Mouse (Mus musculus): ENCODE measurements around the gene Polr2e.

The Polr2e gene

DNA sequence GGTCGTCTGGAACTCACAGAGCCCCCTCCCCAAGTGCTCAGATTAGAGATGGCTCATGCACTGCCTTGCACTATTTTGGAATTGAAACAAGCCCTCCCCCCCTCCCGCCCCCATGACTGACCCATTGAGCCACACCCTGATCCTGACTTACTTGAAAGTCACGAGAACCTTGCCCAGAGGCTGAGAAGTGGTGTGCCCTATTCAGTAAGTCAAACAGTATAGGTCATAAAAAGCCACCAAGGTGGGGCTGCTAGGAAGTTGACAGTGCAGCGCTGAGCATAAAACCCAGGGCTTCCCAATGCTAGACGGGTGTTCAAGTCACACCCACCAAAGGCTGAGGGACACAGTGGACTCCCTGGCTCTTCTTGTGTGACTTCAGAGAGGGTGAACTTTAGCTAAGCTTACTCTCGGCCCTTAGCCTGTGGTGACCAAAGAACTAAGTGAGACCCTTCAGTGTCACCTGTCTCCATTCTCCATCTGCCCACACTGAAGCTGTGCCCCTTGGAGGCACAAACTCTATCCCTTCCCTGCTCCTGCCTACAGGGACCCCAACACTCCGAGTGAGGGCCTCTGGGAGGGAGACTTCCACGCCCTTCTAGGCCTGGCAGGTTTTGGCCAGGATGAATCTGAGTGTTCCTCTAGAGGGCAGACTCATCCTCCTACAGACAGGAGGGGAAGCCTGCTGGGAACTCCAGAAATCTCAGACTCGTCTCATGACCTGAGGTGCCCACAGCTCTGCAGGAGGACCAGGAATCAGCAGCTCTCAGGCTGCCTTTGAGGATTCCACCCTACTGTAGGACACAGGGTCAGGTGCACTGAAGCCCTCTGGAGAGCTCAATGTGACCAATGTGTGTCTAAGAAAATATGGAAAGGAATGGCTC, 5.8 kb downstream of the Polr2e start:
- DNase-seq (ENCODE audit: low spot score) = no peak

DNA sequence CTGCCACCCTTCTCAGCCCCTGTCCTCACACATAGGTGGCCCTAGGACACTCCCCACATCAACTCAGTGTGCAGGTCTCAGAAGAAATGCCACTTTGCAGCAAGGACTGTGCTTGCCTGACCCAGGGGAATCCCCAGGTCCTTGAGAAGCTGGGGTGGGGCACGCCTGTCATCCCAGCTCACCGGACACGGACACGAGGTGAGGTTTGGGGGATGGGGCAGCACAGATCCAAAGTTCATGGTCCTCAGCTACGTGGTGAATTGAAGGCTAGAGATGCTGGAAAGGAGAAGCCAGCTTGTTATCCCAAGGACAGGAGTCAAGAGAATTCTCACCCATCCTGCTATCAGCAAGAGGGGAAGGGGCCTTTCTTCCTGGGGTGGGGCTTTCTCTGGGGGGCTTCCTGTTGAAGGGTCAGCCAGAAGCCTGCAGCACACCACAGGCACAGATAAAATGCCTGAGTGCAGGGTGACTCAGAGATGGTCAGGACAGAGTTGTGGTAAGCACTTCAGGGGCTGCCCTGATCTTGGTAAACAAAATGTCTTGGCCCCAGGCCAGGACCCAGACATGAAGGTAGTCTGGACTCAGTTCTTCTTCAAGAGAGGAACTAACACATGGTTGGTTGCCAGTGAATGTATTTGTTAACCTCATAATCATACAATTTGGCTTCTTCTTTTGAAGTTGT, 6.7 kb downstream of the Polr2e start:
- DNase-seq (ENCODE audit: low spot score) = no peak

DNA sequence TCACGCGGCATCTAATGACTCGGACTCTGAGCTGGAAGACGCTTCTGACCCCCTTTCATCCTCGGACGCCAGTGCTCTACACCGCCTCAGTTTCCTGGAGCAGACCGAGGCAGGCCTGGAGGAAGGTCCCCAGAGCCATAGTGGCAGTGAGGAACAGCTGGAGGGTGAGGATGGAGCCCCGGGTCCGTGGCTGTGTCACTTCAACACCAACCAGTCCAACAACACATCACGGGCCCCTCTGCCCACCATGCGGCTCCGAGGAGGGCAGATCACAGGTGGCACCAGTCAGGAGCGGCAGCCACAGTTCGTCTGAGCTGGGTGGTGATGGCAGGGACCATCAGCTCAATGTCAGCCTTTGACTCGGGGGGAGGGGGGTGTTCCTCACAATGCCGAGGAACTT, 8.9 kb downstream of the Polr2e start:
- DNase-seq (ENCODE audit: low spot score) = no peak

DNA sequence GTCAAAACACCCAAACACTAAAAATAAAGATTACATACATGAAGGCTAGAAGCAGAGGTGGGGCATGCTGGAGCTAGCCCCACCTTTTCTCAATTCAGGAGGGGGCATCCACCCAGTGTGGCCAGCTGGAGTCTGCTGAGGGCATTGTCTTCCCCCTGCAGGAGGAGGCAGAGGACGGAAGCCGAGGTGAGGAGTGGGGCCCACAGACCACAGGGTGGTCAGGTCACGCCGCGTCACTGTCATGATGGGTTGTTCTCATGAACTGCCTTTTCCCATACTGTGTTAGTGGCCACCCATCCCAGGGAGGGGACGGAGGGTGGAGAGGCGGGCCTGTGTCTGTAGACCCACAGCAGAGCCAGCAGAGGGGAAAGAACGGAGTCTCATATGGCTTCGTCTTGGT, 9.4 kb downstream of the Polr2e start:
- no peak for DNase-seq (ENCODE audit: low spot score)

DNA sequence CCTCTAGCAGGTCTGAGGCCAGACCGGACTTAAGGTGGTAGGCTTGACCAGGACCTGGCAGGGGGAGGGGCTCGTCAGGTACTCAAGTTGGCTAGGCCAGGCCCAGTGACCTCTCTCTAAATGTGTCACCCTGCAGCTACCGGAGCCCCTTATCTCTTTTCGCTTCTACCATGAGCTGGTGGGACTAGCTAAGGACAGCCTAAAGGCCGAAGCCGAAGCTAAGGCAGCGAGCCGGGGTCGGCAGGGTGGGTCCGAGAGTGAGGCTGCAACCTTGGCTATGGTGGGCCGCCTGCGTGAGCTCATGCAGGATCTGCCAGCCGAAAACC, 11.1 kb downstream of the Polr2e start:
- no peak for DNase-seq (ENCODE audit: low spot score)

DNA sequence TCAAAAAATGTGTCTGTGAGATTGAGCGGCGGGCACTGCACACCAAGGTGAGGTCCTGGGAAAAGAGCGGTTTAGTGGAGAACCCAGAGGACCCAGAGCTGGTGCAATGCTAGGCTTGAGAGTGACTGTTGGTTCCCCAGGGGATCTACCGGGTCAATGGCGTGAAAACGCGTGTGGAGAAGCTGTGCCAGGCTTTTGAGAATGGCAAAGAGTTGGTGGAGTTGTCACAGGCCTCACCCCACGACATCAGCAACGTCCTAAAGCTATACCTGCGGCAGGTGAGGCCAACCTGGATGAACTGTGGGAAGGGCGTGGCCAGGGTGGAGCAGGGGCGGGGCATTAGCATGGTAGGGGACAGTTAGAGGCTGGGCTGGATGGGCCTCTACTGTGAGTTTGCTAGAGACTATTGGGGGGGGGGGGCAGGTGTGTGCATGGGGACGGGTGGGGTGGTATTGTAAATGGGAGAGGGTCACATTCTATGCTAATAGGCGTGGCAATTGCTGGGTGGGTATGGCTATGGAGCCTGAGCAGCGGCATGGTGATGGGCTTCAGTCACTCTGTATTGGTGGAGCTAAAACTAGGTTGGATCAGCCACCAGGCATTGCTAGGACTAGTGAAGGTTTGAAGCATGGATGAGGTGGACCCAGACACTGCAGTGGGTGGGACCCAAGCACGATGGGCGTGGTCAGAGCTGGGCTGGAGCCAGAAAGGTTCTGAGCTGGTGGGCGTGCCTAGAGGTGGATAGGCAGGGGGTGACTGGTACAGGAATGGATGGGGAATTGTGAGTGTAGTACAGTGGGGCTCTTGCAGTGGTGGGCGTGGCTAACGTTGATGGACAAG, 11.7 kb downstream of the Polr2e start:
- no peak for DNase-seq (ENCODE audit: low spot score)

DNA sequence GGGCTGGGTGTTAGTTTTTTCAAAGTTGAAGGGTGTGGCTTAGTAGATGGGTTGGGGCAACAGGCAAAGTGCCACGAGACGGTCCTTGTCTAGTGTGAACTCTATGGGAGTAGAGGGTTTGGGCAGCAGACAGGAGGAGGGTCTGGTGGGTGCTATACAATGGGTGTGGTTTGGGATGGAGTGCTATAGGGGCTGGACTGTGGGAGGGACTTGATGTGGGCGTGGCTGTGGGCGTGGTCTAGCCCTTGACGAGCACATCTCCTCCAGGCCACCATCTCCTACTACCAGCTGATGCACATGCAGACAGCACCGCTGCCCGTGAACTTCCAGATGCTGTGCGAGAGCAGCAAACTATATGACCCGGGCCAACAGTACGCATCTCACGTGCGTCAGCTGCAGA, 13.7 kb downstream of the Polr2e start:
- no peak for DNase-seq (ENCODE audit: low spot score)

DNA sequence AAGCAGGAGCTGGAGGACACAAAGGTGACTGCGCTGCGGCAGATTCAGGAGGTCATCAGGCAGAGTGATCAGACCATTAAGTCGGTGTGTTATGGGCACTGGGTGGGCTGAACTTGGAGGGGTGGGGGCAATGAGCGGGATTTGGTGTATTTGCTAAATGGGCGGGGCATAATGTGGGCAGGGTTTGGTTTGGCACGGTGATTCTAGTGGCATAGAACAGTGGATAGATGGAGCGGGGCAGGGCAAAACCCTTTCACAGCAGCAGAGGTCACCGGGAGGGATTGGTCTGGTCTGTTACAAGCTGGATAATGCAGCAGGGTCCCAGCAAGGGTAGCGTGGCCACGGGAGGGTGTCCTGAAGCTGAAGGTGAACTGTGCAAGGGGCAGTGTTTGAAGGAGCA, 14.1 kb downstream of the Polr2e start:
- no peak for DNase-seq (ENCODE audit: low spot score)

DNA sequence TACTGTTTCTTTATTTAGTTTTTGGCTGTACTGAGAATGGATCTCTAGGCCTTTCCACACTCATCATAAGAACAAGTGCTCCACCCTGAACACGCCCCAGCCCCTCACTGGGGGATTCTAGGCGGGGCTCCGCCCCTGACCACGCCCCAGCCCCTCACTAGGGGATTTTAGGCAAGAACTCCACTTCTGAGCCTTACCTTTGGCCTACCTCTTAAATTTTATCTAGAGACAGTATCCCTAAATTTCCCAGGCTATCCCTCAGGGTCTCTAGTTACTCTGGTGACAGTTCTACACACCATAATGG, 14.6 kb downstream of the Polr2e start:
- no peak for DNase-seq (ENCODE audit: low spot score)

DNA sequence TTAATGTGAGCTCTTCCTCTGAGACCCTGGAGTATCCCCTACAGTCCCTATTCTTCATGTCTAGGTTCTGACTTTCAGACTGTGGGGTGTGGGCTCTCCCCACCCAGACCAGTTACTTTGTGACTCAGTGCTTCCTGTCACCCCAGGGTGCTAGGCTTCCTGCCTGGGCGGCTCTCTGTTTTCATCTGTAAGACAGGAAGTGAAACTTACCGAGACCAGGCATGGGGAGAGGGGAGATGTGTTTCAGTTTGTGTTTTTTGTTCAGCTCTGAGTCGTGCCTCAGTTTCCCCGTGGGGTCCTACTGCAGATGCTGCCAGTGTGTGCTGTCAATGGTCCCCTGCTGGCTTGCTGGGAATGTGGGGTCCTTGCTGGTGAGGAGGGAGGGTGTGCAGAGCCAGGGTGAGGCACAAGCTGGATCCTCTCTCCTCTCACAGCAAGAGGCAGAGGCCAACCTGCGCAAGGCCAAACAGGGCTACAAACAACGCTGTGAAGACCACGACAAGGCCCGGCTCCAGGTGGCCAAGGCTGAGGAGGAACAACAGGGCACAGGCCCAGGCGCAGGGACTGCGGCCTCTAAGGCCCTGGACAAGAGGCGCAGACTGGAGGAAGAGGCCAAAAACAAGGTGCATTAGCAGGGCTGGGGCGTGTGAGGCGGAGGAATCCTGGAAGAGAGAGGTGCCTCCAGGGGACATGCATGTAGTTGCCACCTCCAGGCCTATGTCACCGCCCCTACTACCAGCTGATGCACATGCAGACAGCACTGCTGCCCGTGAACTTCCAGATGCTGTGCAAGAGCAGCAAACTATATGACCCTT, 15.2 kb downstream of the Polr2e start:
- no peak for DNase-seq (ENCODE audit: low spot score)

DNA sequence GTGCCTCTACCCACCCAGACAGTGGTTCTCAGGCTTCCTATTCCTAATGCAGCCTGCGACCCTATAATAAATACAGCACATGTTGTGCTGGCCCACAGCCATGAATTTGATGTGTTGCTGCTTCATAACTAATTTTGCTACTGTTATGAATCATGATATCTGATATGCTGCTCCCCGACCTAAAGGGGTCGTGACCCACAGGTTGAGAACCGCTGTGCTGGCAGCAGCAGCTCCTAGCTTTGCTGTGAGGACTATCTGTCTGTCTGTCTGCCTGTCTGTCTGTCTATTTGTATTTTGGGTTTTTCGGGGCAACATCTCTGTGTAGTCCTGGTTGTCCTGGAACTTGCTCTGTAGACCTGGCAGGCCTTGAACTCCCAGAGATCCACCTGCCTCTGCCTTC, 15.8 kb downstream of the Polr2e start:
- no peak for DNase-seq (ENCODE audit: low spot score)

DNA sequence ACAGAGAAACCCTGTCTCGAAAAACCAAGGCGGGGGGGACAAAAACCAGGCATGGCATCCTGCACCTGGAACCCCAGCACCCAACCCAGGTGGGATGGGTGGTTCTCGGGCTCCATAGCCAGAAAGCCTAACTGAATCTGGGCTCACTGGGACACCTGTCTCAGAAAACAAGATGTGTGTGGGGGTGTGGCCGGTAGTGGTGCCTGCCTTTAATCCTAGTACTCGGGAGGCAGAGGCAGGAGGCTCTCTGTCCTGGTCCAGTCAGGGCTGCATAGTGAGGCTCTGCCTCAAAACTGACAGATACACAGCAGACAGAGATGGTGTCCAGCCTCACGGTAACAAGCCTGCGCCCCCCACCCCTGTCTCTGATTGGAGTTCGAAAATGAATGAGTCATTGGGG, 16.8 kb downstream of the Polr2e start:
- no peak for DNase-seq (ENCODE audit: low spot score)

DNA sequence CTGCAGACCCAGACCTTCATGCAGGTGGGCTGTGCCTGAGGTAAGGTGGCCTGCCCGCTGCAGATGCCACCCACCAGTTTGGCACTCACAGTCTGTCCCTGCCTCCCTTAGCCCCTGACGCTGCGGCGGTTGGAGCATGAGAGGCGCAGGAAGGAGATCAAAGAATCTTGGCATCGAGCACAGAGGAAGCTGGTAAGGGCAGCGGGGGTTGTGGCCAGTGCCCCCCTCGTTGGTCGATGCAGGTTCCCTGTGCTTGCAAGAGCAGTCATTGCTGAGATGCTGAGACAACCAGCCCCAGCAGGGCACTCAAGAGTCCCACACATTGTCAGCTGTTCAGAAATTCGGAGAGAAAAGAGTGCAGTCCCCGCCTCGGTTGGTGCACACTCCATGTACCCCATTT, 17.4 kb downstream of the Polr2e start:
- DNase-seq (ENCODE audit: low spot score) = no peak

DNA sequence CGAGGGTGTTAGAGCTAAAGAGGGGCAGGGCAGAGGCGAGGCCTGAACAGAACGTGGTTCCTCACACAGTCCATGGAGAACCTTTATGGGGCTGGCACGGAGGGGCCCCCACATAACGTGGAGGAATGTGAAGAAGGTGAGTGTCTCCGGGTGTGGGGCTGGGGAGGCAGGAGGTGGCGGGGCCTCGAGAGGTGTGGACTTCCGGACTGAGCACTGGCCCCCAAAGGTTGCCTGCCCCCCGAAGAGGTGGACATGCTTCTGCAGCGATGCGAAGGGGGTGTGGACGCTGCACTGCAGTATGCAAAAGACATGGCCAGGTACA, 18.3 kb downstream of the Polr2e start:
- no peak for DNase-seq (ENCODE audit: low spot score)

DNA sequence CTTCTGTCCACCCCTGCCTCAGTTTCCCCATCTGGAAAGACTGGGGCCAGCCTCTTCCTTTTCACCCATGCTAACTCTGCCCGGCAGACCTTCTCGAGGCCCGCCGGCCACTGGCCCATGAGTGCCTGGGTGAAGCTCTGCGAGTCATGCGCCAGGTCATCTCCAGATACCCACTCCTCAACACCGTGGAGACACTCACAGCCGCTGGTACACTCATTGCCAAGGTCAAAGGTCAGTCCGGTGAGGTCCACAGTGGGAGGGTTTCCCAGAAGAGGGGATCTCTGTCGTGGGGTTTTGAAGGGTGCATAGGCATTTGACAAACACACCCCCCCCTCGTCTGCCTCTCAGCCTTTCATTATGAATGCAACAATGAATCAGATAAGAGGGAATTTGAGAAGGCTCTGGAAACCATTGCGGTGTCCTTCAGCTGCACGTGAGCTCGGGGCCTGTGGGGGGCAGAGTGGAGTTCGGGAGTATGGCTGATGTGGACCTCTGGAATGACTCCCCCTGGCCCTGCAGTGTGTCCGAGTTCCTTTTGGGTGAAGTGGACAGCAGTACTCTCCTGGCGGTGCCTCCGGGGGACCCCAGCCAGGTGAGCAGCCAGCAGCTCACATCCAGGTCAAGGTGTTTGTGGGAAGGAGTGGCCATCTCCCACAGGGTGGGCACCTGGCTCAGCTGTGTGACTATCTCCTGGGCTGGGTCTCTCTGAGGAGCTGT, 18.8 kb downstream of the Polr2e start:
- no peak for DNase-seq (ENCODE audit: low spot score)

DNA sequence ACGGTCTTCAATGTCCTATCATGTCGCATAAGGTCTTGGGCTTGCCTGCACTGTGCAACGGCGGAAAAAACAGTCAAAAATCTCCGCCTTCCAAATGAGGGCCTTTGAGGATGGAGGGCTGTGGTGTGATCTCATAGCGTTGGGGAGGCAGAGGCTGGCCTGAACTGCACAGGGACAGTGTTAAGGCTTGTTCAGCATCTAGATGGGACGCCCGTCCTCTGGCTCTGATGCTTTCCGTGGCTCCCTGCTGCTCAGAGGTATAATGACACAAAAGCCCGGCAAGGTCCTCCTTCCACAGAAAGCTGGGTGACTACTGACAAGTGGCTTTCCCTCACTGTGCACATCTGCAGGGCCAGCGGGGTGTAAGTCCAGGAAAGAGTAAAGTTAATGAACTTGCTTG, 19.4 kb downstream of the Polr2e start:
- DNase-seq (ENCODE audit: low spot score) = no peak

DNA sequence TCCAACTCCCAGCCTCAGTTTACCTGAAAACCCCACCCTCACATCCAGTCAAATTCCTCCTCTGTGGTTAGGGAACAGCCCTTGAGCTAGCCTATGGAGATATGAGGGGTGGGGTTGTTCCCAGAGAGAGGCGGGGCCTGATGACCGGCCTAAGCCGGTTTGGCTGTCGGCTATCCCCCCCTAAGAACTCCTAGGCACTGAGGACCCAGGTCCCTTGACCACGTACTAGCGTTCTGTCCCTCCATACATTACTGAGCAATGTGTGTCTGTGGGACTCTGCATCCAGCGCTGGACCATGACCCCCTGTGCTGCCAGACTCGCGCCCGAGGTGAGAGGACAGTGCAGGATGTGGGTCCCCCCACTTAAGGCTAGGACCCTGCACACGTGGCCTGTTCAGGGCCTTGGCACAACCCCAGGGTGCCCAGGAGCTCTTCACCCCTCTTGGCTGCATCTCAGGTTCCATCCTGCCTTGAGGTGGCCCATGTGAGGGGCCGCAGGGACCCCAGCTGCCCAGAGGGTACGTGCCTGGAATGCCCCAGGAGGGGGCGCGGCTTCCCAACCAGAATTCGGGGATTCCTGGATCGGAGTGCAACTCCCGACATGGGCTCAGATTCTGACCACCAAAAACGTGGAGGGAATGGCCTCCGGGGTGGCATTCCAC, 20.0 kb downstream of the Polr2e start:
- DNase-seq (ENCODE audit: low spot score) = no peak

DNA sequence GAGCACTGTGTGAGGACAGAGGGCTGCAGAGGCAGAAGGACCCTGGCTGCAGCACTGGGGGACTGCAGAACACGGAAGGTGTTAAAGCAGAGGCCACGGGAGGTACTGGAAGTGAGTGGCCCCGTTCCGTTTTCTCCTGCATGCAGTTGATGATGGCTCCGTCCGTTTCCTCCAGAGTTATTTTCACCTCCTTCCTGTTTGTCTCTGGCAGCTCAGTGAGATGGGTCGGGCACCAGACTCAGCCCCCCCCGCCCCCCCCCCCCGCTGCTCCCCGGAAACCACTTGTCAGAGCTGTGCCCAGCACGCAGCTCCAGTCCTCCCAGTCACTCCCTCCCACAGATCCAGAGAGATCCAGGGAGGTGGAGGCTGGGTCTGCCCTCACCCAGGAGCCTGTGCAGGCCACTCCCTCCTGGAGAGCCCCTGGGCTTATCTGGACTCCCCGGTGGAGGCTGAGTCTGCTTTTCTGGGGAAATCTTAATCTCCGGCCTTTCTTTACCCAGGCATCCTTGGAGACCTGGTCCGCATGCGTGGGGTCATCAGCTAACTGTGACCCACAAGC, 20.8 kb downstream of the Polr2e start:
- DNase-seq (ENCODE audit: low spot score) = no peak

DNA sequence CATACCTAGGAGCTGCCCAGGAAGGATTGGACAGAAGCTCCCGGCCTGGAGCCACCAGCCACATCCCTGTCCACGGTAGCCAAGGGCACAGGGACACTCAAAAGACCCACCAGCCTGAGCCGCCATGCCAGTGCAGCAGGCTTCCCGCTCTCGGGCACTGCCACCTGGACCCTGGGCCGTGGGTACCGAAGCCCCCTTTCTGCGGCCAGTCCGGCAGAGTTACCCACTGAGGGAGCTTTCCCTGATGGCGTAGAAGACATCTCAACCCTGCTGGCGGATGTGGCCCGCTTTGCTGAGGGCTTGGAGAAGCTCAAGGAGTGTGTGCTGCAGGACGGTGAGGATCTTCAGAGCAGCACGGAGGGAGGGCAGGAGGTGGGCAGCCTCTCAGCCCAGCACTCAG, 21.8 kb downstream of the Polr2e start:
- DNase-seq (ENCODE audit: low spot score) = no peak

DNA sequence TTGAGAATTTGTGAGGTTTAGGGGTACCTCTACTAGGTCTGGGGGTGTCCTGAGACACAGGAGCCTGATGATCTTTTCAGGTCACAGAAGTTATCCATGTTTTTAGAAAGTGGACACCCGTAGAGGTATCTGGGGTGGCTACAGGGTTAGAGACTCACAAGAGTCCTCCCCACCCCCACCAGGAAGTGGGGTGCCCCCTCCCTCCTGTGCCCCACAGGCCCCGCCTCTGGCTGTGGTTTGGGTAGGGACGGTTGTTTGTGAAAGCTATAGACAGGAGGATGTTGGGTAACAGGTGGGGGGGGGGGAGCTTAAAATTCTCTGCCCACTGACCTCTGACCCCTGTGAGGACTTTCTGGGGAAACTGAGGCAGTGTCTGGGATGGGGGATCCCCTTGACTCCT, 22.2 kb downstream of the Polr2e start:
- no peak for DNase-seq (ENCODE audit: low spot score)

DNA sequence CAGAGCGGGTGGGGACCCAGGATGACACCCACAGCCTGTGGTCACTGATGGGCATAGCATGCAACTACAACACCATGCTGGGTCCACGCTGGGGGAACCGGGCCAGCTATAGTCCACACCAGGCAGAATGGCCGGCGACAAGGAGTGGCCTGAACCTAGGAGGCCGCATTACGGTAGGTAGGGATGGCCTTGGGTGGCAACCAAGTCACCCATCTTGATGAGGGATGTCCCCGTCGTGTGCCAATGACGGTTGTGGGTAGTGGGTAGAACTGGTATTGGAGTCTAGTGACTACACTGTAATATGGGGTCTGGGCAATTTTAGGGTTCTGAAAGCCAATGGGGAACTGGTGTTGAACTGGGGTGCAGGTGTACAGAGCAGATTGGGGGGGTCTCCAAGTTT, 22.7 kb downstream of the Polr2e start:
- no peak for DNase-seq (ENCODE audit: low spot score)
